Mouse (Mus musculus) layer of hippocampus, adult 8-10 months (tissue): ENCODE measurements around the gene Capza3. TPM values are rescaled to one million over a fixed set of nuclear protein-coding genes. Genes with fewer than 3 reads are reported as not detected.

Experiments used
- DNase-seq, 2 experiments: peaks; one replicate each; pipeline ENCODE4 v3.0.0; 2022; ENCODE audit warnings: low spot score in 2 of 2
- total RNA-seq, 4 experiments: library from RNA; stranded (reverse); gene quantifications; 2 replicates each; pipeline ENCODE4 v1.2.4; 2022

The Capza3 gene
- total RNA-seq, result not detected

- DNase-seq, result no peak
Observed at GRCm38 (mm10) chr6:140040952-140041351, at the start of gene Capza3. TSS of gene Capza3 (plus strand) at chr6:140041252.

GRCm38 (mm10) chr6:140005181-140005580, 35.9 kb upstream of the Capza3 start:
- no peak for DNase-seq

- DNase-seq, result no peak
Observed at GRCm38 (mm10) chr6:140024404-140024803, 16.6 kb upstream of the Capza3 start.

GRCm38 (mm10) chr6:140041357-140041756, 305 bp downstream of the Capza3 start, which contains the start of gene Plcz1:
TSS of gene Plcz1 (minus strand) at chr6:140041457.
- DNase-seq, result no peak

GRCm38 (mm10) chr6:140051476-140051875, 10.4 kb downstream of the Capza3 start:
- no peak for DNase-seq

- DNase-seq, result no peak
Observed at GRCm38 (mm10) chr6:140054271-140054928, 13.3 kb downstream of the Capza3 start.

GRCm38 (mm10) chr6:140069177-140069576, 28.1 kb downstream of the Capza3 start:
- no peak for DNase-seq

- DNase-seq, result no peak
Observed at GRCm38 (mm10) chr6:140080933-140081332, 39.9 kb downstream of the Capza3 start.

- no peak for DNase-seq
Observed at GRCm38 (mm10) chr6:140081739-140082138, 40.7 kb downstream of the Capza3 start.

- DNase-seq, result no peak
Observed at GRCm38 (mm10) chr6:140089855-140090254, 48.8 kb downstream of the Capza3 start.

Other genes with a start within 250 kb of the Capza3 start
- under 1 TPM; 0.75 to 0.96 (median 0.84) TPM for gene Plcz1, start 205 bp downstream of the Capza3 start, total RNA-seq